Mouse (Mus musculus): ENCODE measurements around the gene Actn1.
A peak's percentile ranks its signal among the peaks of the same experiment; 100 is the strongest.

Gene Actn1

GRCm38 (mm10) chr12:80168736-80169135 lies 91.4 kb downstream of the Actn1 start:
- no peak for DNase-seq

GRCm38 (mm10) chr12:80168178-80168686 lies 91.9 kb downstream of the Actn1 start:
- peak; percentile 78 for DNase-seq

- DNase-seq, result no peak
Observed at GRCm38 (mm10) chr12:80167321-80167720, 92.8 kb downstream of the Actn1 start.

- no peak for DNase-seq
Observed at GRCm38 (mm10) chr12:80166651-80167050, 93.5 kb downstream of the Actn1 start.

GRCm38 (mm10) chr12:80164526-80164925 lies 95.6 kb downstream of the Actn1 start:
- no peak for DNase-seq

- DNase-seq, result no peak
Observed at GRCm38 (mm10) chr12:80162448-80162847, 97.7 kb downstream of the Actn1 start.

GRCm38 (mm10) chr12:80157675-80158074 lies 102.5 kb downstream of the Actn1 start:
- no peak for DNase-seq

- peak; percentile 56 for DNase-seq
Observed at GRCm38 (mm10) chr12:80153687-80154326, 106.4 kb downstream of the Actn1 start.

GRCm38 (mm10) chr12:80153078-80153477 lies 107.1 kb downstream of the Actn1 start:
- DNase-seq, result no peak

- DNase-seq, result peak; percentile 33
Observed at GRCm38 (mm10) chr12:80151821-80152220, 108.3 kb downstream of the Actn1 start.

- DNase-seq, result peak; percentile 33
Observed at GRCm38 (mm10) chr12:80150624-80151023, 109.5 kb downstream of the Actn1 start.

- no peak for DNase-seq
Observed at GRCm38 (mm10) chr12:80147563-80148214, 112.5 kb downstream of the Actn1 start.

- peak; percentile 60 for DNase-seq
Observed at GRCm38 (mm10) chr12:80146227-80147223, 113.6 kb downstream of the Actn1 start.

- no peak for DNase-seq
Observed at GRCm38 (mm10) chr12:80145365-80145764, 114.8 kb downstream of the Actn1 start.

GRCm38 (mm10) chr12:80144846-80145245 lies 115.3 kb downstream of the Actn1 start:
- DNase-seq, result no peak

GRCm38 (mm10) chr12:80141470-80141869 lies 118.7 kb downstream of the Actn1 start:
- peak; percentile 50 for DNase-seq

GRCm38 (mm10) chr12:80141011-80141410 lies 119.2 kb downstream of the Actn1 start:
- DNase-seq, result no peak

GRCm38 (mm10) chr12:80137744-80138143 lies 122.4 kb downstream of the Actn1 start:
- no peak for DNase-seq

GRCm38 (mm10) chr12:80137246-80137645 lies 122.9 kb downstream of the Actn1 start:
- DNase-seq, result no peak

GRCm38 (mm10) chr12:80136264-80136930 lies 123.8 kb downstream of the Actn1 start:
- no peak for DNase-seq

GRCm38 (mm10) chr12:80135173-80135572 lies 125.0 kb downstream of the Actn1 start:
- no peak for DNase-seq

- no peak for DNase-seq
Observed at GRCm38 (mm10) chr12:80133011-80133545, 127.1 kb downstream of the Actn1 start.
